Mouse (Mus musculus): ENCODE data around the gene Gm614.

Gene Gm614

GRCm38 (mm10) chrX:101263892-101264291 lies at the start of gene Gm614:
Gene Gm614, minus strand, starts transcription at chrX:101263992.
- DNase-seq (ENCODE audit: low read depth): peak; percentile 9

- DNase-seq (ENCODE audit: low read depth): no peak
Observed at GRCm38 (mm10) chrX:101309299-101309698, 45.5 kb upstream of the Gm614 start.

GRCm38 (mm10) chrX:101304646-101305045 lies 40.9 kb upstream of the Gm614 start:
- no peak for DNase-seq (ENCODE audit: low read depth)

GRCm38 (mm10) chrX:101301654-101302053 lies 37.9 kb upstream of the Gm614 start:
- no peak for DNase-seq (ENCODE audit: low read depth)

- DNase-seq (ENCODE audit: low read depth): no peak
Observed at GRCm38 (mm10) chrX:101300427-101301030, 36.7 kb upstream of the Gm614 start.

GRCm38 (mm10) chrX:101299473-101300426 lies 36.0 kb upstream of the Gm614 start:
- no peak for DNase-seq (ENCODE audit: low read depth)

- DNase-seq (ENCODE audit: low read depth): no peak
Observed at GRCm38 (mm10) chrX:101299055-101299454, 35.3 kb upstream of the Gm614 start, which contains the start of gene Nlgn3. Gene Nlgn3, plus strand, starts transcription at chrX:101299168.

GRCm38 (mm10) chrX:101290111-101290510 lies 26.3 kb upstream of the Gm614 start:
- DNase-seq (ENCODE audit: low read depth): no peak

- DNase-seq (ENCODE audit: low read depth): no peak
Observed at GRCm38 (mm10) chrX:101289037-101289436, 25.2 kb upstream of the Gm614 start.

- DNase-seq (ENCODE audit: low read depth): no peak
Observed at GRCm38 (mm10) chrX:101288432-101288831, 24.6 kb upstream of the Gm614 start.

- no peak for DNase-seq (ENCODE audit: low read depth)
Observed at GRCm38 (mm10) chrX:101287543-101287942, 23.8 kb upstream of the Gm614 start.

GRCm38 (mm10) chrX:101285953-101286670 lies 22.3 kb upstream of the Gm614 start:
- DNase-seq (ENCODE audit: low read depth): no peak

- peak; percentile 76 for DNase-seq (ENCODE audit: low read depth)
Observed at GRCm38 (mm10) chrX:101285534-101285933, 21.7 kb upstream of the Gm614 start.

- DNase-seq (ENCODE audit: low read depth): no peak
Observed at GRCm38 (mm10) chrX:101282813-101283212, 19.0 kb upstream of the Gm614 start.

- DNase-seq (ENCODE audit: low read depth): peak; percentile 90
Observed at GRCm38 (mm10) chrX:101273875-101274738, 10.3 kb upstream of the Gm614 start, which contains the start of gene Med12. Gene Med12, plus strand, starts transcription at chrX:101274030.

GRCm38 (mm10) chrX:101273410-101273809 lies 9.6 kb upstream of the Gm614 start:
- DNase-seq (ENCODE audit: low read depth): peak; percentile 65

GRCm38 (mm10) chrX:101268755-101269124 lies 4.9 kb upstream of the Gm614 start, which contains the start of gene Gm20489:
Gene Gm20489, minus strand, starts transcription at chrX:101269023.
- DNase-seq (ENCODE audit: low read depth): no peak

- peak; percentile 93 for DNase-seq (ENCODE audit: low read depth)
Observed at GRCm38 (mm10) chrX:101268025-101268754, 4.4 kb upstream of the Gm614 start, which contains the start of gene Il2rg. Gene Il2rg, minus strand, starts transcription at chrX:101268255.

- DNase-seq (ENCODE audit: low read depth): peak; percentile 63
Observed at GRCm38 (mm10) chrX:101266631-101267030, 2.8 kb upstream of the Gm614 start.

Measured in induced T-regulatory cell, adult 2 months (primary cell).